Mouse (Mus musculus) heart, adult 2 months (tissue): ENCODE results near the gene Fbxl21.

ENCODE experiments used
- CTCF ChIP-seq: fragments of 200-600 bp; IDR thresholded peaks from 2 replicates; pipeline ENCODE4 v1.8.1; 2022; ENCODE audit warnings: antibody characterized with exemption, mild to moderate bottlenecking, moderate library complexity
- EP300 ChIP-seq: fragments of 200-500 bp; IDR thresholded peaks from 2 replicates; pipeline ENCODE4 v1.6.1; 2011; ENCODE audit warnings: low read depth, low read length, control low read depth; ENCODE audit not compliant: insufficient read depth
- POLR2A ChIP-seq: fragments of 200-500 bp; IDR thresholded peaks from 2 replicates; pipeline ENCODE4 v1.6.1; 2011; ENCODE audit warnings: mild to moderate bottlenecking, low read depth, low read length, control low read depth; ENCODE audit not compliant: insufficient read depth

DNA sequence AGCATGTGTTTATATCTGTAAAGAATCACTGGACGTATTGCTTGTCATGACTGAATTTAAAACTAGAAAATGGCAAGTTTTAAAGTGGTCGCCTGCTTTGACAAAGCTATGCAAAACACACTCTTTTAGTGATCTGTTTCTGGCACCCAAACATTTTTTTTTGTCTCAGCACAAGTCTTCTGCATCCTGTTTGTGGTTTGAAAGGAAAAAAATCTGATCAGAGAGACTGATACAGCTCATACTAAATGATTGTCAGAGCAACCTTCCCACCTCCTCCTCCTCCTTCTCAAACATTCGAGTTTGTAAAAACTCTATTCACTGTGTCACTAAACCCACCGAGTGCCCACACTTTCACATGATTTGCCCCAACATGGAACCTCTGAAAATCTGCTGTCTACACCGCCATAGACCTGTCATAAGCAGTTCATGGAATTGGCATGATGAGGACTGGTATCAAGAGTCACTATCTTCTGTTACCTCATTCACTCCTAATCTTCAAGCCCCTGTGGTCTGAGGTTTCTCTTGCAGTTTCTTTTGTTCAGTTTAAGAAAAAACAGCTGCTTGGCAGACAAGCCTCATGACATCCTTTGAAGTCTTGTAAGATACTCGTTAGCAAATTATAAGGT, 15.3 kb upstream of the Fbxl21 start:
- TF ChIP-seq CTCF: no peak
- no peak for TF ChIP-seq POLR2A
- TF ChIP-seq EP300: no peak
